Mouse (Mus musculus): ENCODE results near the gene Dse. TPM values are rescaled to one million over a fixed set of nuclear protein-coding genes. Genes with fewer than 3 reads are reported as not detected.
A peak's percentile ranks its signal among the peaks of the same experiment; 100 is the strongest.

The Dse gene
- polyA plus RNA-seq, 1 experiment from 2014 or later: 49.3 TPM

GRCm38 (mm10) chr10:34171191-34171590 is 36.3 kb downstream of the Dse start:
- no peak overlapping the region for H3K9ac ChIP-seq
- no peaks in the 10 kb centered on the region for H3K36me3 ChIP-seq
- WGBS: 99% methylated on average over 3 of the region's 3 CpGs
- no peak overlapping the region for H3K27ac ChIP-seq
- H3K9me3 ChIP-seq: no peaks in the 10 kb centered on the region
- H3K4me3 ChIP-seq: no peak overlapping the region
- H3K27me3 ChIP-seq: no peaks in the 10 kb centered on the region
- no peak overlapping the region for H3K4me2 ChIP-seq (replicated peaks)
- peaks cover 14% of the 10 kb centered on the region for H3K4me1 ChIP-seq
- ATAC-seq (ENCODE audit: insufficient number of reproducible peaks, insufficient read depth, low FRiP score, low TSS enrichment): no peak

- no peak for ATAC-seq (ENCODE audit: insufficient number of reproducible peaks, insufficient read depth, low FRiP score, low TSS enrichment)
- no peaks in the 10 kb centered on the region for H3K4me1 ChIP-seq
- WGBS: 72% methylated on average over 2 of the region's 2 CpGs
- H3K4me2 ChIP-seq (replicated peaks): no peak overlapping the region
- H3K4me3 ChIP-seq: no peak overlapping the region
- no peak overlapping the region for H3K9ac ChIP-seq
- H3K36me3 ChIP-seq: peaks cover 8% of the 10 kb centered on the region; the same call in 1 of the 2 replicates
- H3K27me3 ChIP-seq: no peaks in the 10 kb centered on the region
- no peaks in the 10 kb centered on the region for H3K9me3 ChIP-seq
- H3K27ac ChIP-seq: no peak overlapping the region
Measured at GRCm38 (mm10) chr10:34166971-34167370, 40.5 kb downstream of the Dse start.

DNA sequence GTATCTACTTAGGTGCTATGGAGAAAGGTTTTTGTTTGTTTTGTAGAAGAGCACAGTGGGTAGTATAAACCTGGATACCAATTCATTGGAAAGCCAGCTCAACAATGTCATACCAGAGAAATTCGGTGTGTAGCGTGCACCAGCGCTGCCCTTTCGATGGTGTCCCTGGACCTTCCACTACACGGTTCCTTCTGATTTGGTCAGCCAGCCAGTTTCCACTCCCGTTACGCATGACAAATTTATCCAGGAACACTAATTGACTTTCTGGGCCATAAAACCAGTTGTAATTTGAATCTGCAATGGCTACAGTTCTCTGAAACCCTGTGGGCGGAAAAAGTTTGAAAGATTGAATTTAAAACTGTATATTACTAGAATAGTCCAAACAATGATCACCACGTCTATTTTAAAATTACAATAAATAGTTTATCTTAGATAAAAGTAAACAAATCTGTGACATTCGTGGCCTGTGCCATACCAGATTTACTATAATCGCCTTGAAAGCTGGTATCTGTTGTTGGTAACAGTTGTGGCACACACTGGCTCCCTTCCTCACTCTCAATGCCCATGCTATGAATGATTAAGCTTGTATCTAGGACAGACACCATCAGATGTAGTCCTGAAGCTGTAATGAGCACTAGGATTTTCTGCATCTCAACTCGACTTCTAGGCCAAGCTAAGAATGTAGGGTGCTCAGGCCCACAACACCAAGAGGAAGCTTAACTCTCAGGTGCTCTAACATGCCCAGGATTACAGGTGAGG is 51.5 kb downstream of the Dse start:
- Histone ChIP-seq H3K4me3 (no peak overlapping the region), H3K9ac (no peak overlapping the region), H3K4me1 (no peaks in the 10 kb centered on the region), H3K36me3 (peaks cover 24% of the 10 kb centered on the region), H3K9me3 (no peaks in the 10 kb centered on the region), H3K27ac (no peak overlapping the region), H3K27me3 (no peaks in the 10 kb centered on the region), H3K4me2 (replicated peaks) (no peak overlapping the region)
- 79% methylated on average over 12 of the region's 12 CpGs for WGBS
- ATAC-seq (ENCODE audit: insufficient number of reproducible peaks, insufficient read depth, low FRiP score, low TSS enrichment): no peak

- Histone ChIP-seq H3K27ac (no peak overlapping the region), H3K9me3 (no peaks in the 10 kb centered on the region), H3K27me3 (no peaks in the 10 kb centered on the region), H3K36me3 (peaks cover 18% of the 10 kb centered on the region), H3K9ac (no peak overlapping the region), H3K4me1 (no peaks in the 10 kb centered on the region), H3K4me3 (no peak overlapping the region), H3K4me2 (replicated peaks) (no peak overlapping the region)
- no peak for ATAC-seq (ENCODE audit: insufficient number of reproducible peaks, insufficient read depth, low FRiP score, low TSS enrichment)
- WGBS: 72% methylated on average over 3 of the region's 3 CpGs
Measured at GRCm38 (mm10) chr10:34151827-34152226, 55.7 kb downstream of the Dse start.

- Histone ChIP-seq H3K9me3 (no peaks in the 10 kb centered on the region), H3K27ac (peak overlapping the region; percentile 46; the same call in 1 of the 2 replicates), H3K4me1 (no peaks in the 10 kb centered on the region), H3K9ac (no peak overlapping the region), H3K27me3 (no peaks in the 10 kb centered on the region), H3K4me2 (replicated peaks) (no peak overlapping the region), H3K4me3 (no peak overlapping the region), H3K36me3 (peaks cover 18% of the 10 kb centered on the region)
- 16% methylated on average over 6 of the region's 6 CpGs for WGBS
- no peak for ATAC-seq (ENCODE audit: insufficient number of reproducible peaks, insufficient read depth, low FRiP score, low TSS enrichment)
Measured at GRCm38 (mm10) chr10:34150454-34150853, 57.1 kb downstream of the Dse start.

GRCm38 (mm10) chr10:34149772-34150171 is 57.7 kb downstream of the Dse start:
- Histone ChIP-seq H3K9me3 (no peaks in the 10 kb centered on the region), H3K27ac (peak overlapping the region; percentile 41; the same call in 1 of the 2 replicates), H3K4me2 (replicated peaks) (no peak overlapping the region), H3K27me3 (no peaks in the 10 kb centered on the region), H3K9ac (no peak overlapping the region), H3K36me3 (peaks cover 18% of the 10 kb centered on the region), H3K4me3 (no peak overlapping the region), H3K4me1 (no peaks in the 10 kb centered on the region)
- WGBS: 40% methylated on average over 3 of the region's 3 CpGs
- no peak for ATAC-seq (ENCODE audit: insufficient number of reproducible peaks, insufficient read depth, low FRiP score, low TSS enrichment)

DNA sequence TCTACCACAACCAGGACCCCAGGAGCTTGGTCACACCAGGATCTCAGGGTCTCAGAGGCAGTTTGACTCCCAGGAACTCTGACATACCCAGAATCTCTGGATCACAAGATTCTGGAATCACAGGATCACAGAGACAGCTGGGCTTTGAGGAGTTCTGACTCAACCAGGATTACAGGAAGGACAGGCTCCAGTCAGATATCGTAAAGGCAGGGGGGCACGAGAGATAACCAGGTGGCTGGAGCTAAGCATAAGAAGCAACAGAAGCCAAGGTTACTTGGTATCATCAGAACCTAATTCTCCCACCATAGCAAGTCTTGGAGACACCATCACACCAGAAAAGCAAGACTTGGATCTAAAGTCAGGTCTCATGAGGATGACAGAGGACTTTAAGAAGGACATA is 65.8 kb downstream of the Dse start:
- Histone ChIP-seq H3K9ac (no peak overlapping the region), H3K27me3 (no peaks in the 10 kb centered on the region), H3K4me1 (no peaks in the 10 kb centered on the region), H3K4me2 (replicated peaks) (no peak overlapping the region), H3K36me3 (no peaks in the 10 kb centered on the region), H3K27ac (no peak overlapping the region), H3K9me3 (0 out of 2 replicates have a peak, but pooled peaks cover 6% of the 10 kb centered on the region), H3K4me3 (no peak overlapping the region)
- WGBS: 93% methylated on average over 2 of the region's 2 CpGs
- no peak for ATAC-seq (ENCODE audit: insufficient number of reproducible peaks, insufficient read depth, low FRiP score, low TSS enrichment)

DNA sequence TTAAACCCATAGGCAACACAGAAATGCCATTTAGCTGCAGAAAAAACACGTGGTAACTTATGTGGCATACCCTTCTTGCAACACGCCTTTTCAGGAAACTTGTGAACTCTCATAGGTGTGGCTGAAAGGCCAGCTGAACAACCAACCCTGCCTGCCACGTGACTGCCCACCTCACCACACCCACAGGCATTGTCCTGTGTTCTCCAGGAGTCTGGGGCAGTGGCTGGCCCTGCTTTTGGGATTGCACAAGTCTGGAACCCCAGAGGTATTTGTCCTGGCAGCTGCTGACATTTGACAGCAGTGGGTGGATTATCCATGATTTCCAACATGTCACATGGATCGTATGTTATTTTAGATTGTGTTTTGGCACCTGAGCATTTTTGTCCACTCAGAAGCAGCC is 67.7 kb downstream of the Dse start:
- 73% methylated on average over 4 of the region's 4 CpGs for WGBS
- H3K9me3 ChIP-seq: 0 out of 2 replicates have a peak, but pooled peaks cover 6% of the 10 kb centered on the region
- ATAC-seq (ENCODE audit: insufficient number of reproducible peaks, insufficient read depth, low FRiP score, low TSS enrichment): no peak

GRCm38 (mm10) chr10:34138027-34138426 is 69.5 kb downstream of the Dse start:
- 67% methylated on average over 6 of the region's 6 CpGs for WGBS
- Histone ChIP-seq H3K4me2 (replicated peaks) (no peak overlapping the region), H3K27me3 (no peaks in the 10 kb centered on the region), H3K9me3 (0 out of 2 replicates have a peak, but pooled peaks cover 2% of the 10 kb centered on the region), H3K36me3 (no peaks in the 10 kb centered on the region), H3K27ac (no peak overlapping the region), H3K4me1 (no peaks in the 10 kb centered on the region), H3K4me3 (no peak overlapping the region), H3K9ac (no peak overlapping the region)
- no peak for ATAC-seq (ENCODE audit: insufficient number of reproducible peaks, insufficient read depth, low FRiP score, low TSS enrichment)

More for the DNA sequence above, 67.7 kb downstream of the Dse start:
- Histone ChIP-seq H3K9ac (no peak overlapping the region), H3K4me2 (replicated peaks) (no peak overlapping the region), H3K4me1 (no peaks in the 10 kb centered on the region), H3K4me3 (no peak overlapping the region), H3K36me3 (no peaks in the 10 kb centered on the region), H3K27me3 (no peaks in the 10 kb centered on the region), H3K27ac (no peak overlapping the region)

DNA sequence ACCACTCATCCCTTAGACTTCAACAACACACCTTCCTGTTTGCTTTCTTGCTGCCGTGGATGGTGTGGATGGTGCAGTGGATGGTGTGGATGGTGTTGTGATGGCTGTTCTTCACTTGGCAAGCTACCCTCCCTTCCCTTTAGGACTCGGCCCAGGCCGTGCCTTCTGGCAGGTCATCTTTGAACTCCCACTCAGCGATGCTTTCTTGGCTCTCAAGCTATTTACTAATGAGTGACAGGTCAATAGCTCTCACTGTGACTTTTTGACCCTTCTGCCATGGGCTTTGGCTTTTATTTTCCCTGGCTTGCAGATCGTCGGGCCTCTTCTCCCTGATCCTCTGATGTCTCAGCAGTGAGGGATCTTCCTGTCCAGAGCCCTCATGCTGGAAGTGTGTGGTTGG is 71.1 kb downstream of the Dse start:
- Histone ChIP-seq H3K27ac (no peak overlapping the region), H3K4me3 (no peak overlapping the region), H3K4me1 (no peaks in the 10 kb centered on the region), H3K9ac (no peak overlapping the region), H3K9me3 (no peaks in the 10 kb centered on the region), H3K27me3 (no peaks in the 10 kb centered on the region), H3K36me3 (no peaks in the 10 kb centered on the region), H3K4me2 (replicated peaks) (no peak overlapping the region)
- WGBS: 33% methylated on average over 6 of the region's 6 CpGs
- no peak for ATAC-seq (ENCODE audit: insufficient number of reproducible peaks, insufficient read depth, low FRiP score, low TSS enrichment)

GRCm38 (mm10) chr10:34131356-34131755 is 76.2 kb downstream of the Dse start:
- Histone ChIP-seq H3K4me3 (no peak overlapping the region), H3K27ac (no peak overlapping the region), H3K9ac (no peak overlapping the region), H3K27me3 (no peaks in the 10 kb centered on the region), H3K4me1 (no peaks in the 10 kb centered on the region), H3K36me3 (no peaks in the 10 kb centered on the region), H3K9me3 (no peaks in the 10 kb centered on the region), H3K4me2 (replicated peaks) (no peak overlapping the region)
- 71% methylated on average over 2 of the region's 2 CpGs for WGBS
- ATAC-seq (ENCODE audit: insufficient number of reproducible peaks, insufficient read depth, low FRiP score, low TSS enrichment): no peak

DNA sequence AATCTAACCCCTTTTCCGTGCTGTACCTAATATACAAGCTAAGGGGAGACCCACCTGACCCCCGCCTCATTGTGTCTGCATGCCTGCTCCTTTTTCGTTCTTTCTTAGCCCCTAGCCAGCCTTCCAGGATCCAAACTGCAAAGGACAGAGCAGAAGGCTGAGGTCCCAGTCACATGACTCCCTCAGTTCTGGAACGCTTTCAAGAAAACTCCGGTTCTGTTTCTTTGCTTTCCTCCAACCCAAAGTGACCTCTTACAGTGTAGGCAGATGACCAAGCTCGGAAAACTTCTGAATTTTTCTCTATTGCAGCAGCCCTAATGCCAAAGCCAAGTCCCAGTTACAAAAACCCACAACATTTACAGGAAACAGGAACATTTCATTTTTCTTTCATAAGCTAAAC is 79.1 kb downstream of the Dse start:
- WGBS: 85% methylated on average over 6 of the region's 6 CpGs

More for the DNA sequence above, 79.1 kb downstream of the Dse start:
- no peak for ATAC-seq (ENCODE audit: insufficient number of reproducible peaks, insufficient read depth, low FRiP score, low TSS enrichment)
- no peak overlapping the region for H3K4me2 ChIP-seq (replicated peaks)
- H3K36me3 ChIP-seq: no peaks in the 10 kb centered on the region
- no peaks in the 10 kb centered on the region for H3K27me3 ChIP-seq
- no peak overlapping the region for H3K27ac ChIP-seq
- H3K4me3 ChIP-seq: no peak overlapping the region
- no peaks in the 10 kb centered on the region for H3K9me3 ChIP-seq
- no peaks in the 10 kb centered on the region for H3K4me1 ChIP-seq
- H3K9ac ChIP-seq: no peak overlapping the region
